Mouse (Mus musculus): ENCODE measurements around the gene Gga2.

DNA sequence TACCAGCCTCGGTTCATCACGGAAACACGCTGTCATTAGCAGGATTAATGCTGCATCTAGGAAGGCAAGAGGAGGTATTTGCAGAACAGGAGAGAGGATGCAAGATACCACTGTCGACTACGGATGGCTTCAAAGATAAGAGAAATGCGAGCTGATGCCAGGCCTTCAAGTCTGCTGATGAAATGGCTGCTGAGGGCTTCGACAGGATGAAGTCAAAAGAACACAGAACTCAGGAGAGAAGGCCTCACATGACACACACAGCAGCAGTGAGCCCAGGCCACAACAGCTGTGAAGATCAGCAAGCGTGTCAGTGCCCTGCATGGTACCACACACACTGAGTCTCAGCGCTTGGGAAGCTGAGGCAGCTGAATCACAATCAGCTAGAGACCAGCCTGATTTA lies 50.8 kb downstream of the Gga2 start:
- TF ChIP-seq CTCF (IDR thresholded peaks at IDR 0.05), result no peak
- TF ChIP-seq EP300 (IDR thresholded peaks at IDR 0.05), result no peak
